In the genomic region with DNA sequence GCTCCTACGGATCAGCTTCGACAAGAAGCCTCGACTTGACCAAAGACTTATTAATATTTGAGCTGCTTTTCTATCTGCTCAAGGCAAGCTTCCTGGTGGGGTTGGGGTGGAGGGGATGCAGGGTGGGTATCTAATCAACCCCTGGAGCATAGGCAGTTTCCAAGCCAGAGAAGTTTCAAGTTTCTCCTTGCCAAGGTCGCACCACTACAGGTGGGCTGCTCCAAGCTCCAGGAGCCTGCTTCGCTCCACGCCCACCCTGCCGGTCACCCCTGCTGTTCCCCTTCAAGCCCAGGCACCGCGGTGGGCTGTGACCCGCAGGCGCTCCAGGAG, we compare ENCODE assay signal across 8 mouse cellular contexts. TPM values are rescaled to one million over a fixed set of nuclear protein-coding genes. Genes with fewer than 3 reads are reported as not detected.
DNase-seq lines count a peak whose midpoint lies in the region; ATAC-seq and TF ChIP-seq lines count a peak whose summit lies in the region.

No protein-coding gene starts in this region.

- peak overlapping the region; percentile 55; the same call in 1 of the 2 replicates for H3K9ac ChIP-seq in kidney, embryonic 15.5 days
- H3K9ac ChIP-seq in hindbrain, embryonic 12.5 days, result peak overlapping the region; percentile 63
- H3K9ac ChIP-seq in midbrain, embryonic 13.5 days (replicated peaks), result peak overlapping the region; percentile 69

- TF ChIP-seq POLR2A in cortical plate, adult 2 months (IDR thresholded peaks at IDR 0.05; ENCODE audit: extremely low read depth, insufficient read depth, low read length), result no peak

- H3K36me3 ChIP-seq in kidney, embryonic 15.5 days, result no peaks in the 10 kb centered on the region
- no peaks in the 10 kb centered on the region for H3K36me3 ChIP-seq in hindbrain, embryonic 12.5 days
- no peaks in the 10 kb centered on the region for H3K36me3 ChIP-seq in midbrain, embryonic 13.5 days

- no peak overlapping the region for H3K27ac ChIP-seq in kidney, embryonic 15.5 days
- peak overlapping the region; percentile 97 for H3K27ac ChIP-seq in cortical plate, adult 2 months (ENCODE audit: insufficient read depth, low read length)
- H3K27ac ChIP-seq in hindbrain, embryonic 12.5 days, result no peak overlapping the region
- no peak overlapping the region for H3K27ac ChIP-seq in midbrain, embryonic 13.5 days

- no peak for TF ChIP-seq CTCF in cortical plate, adult 2 months (IDR thresholded peaks at IDR 0.05; ENCODE audit: extremely low read depth, insufficient read depth, low read length)

- peak overlapping the region; percentile 75 for H3K4me3 ChIP-seq in kidney, embryonic 15.5 days (replicated peaks)
- H3K4me3 ChIP-seq in cortical plate, adult 2 months (ENCODE audit: insufficient read depth, low read length), result peak overlapping the region; percentile 57
- peak overlapping the region; percentile 74 for H3K4me3 ChIP-seq in hindbrain, embryonic 12.5 days
- peak overlapping the region; percentile 83 for H3K4me3 ChIP-seq in midbrain, embryonic 13.5 days (replicated peaks)

- H3K4me2 ChIP-seq in kidney, embryonic 15.5 days, result peak overlapping the region; percentile 100
- peak overlapping the region; percentile 100 for H3K4me2 ChIP-seq in hindbrain, embryonic 12.5 days (replicated peaks)
- H3K4me2 ChIP-seq in midbrain, embryonic 13.5 days (replicated peaks), result peak overlapping the region; percentile 99

- ATAC-seq in kidney, embryonic 15.5 days (replicated peaks; ENCODE audit: low FRiP score), result no peak
- ATAC-seq in hindbrain, embryonic 12.5 days (ENCODE audit: low FRiP score), result no peak; the same call in 1 of the 2 replicates
- no peak; the same call in 1 of the 2 replicates for ATAC-seq in midbrain, embryonic 13.5 days
- ATAC-seq in megakaryocyte progenitor cell, adult 5-6 weeks (replicated peaks; ENCODE audit: poor library complexity), result no peak
- ATAC-seq in granulocyte monocyte progenitor cell, adult 5-6 weeks (replicated peaks; ENCODE audit: poor library complexity, severe bottlenecking), result no peak

- no peak for DNase-seq in kidney, adult 18-20 months
- DNase-seq in kidney, adult 8-10 months, result no peak

- peaks cover 71% of the 10 kb centered on the region for H3K27me3 ChIP-seq in kidney, embryonic 15.5 days
- peaks cover 50% of the 10 kb centered on the region for H3K27me3 ChIP-seq in hindbrain, embryonic 12.5 days
- peaks cover 62% of the 10 kb centered on the region for H3K27me3 ChIP-seq in midbrain, embryonic 13.5 days

- WGBS in kidney, embryonic 15.5 days, result 3% methylated on average over 11 of the region's 11 CpGs
- WGBS in hindbrain, embryonic 12.5 days, result 1% methylated on average over 11 of the region's 11 CpGs
- under 1% methylated on average over 11 of the region's 11 CpGs for WGBS in midbrain, embryonic 13.5 days

- no peaks in the 10 kb centered on the region for H3K9me3 ChIP-seq in kidney, embryonic 15.5 days (replicated peaks)
- H3K9me3 ChIP-seq in hindbrain, embryonic 12.5 days (replicated peaks), result no peaks in the 10 kb centered on the region
- H3K9me3 ChIP-seq in midbrain, embryonic 13.5 days, result no peaks in the 10 kb centered on the region

- H3K4me1 ChIP-seq in kidney, embryonic 15.5 days, result peaks cover 5% of the 10 kb centered on the region
- no peaks in the 10 kb centered on the region for H3K4me1 ChIP-seq in cortical plate, adult 2 months (ENCODE audit: control insufficient read depth, insufficient read depth, low read length)
- no peaks in the 10 kb centered on the region for H3K4me1 ChIP-seq in hindbrain, embryonic 12.5 days
- peaks cover 12% of the 10 kb centered on the region for H3K4me1 ChIP-seq in midbrain, embryonic 13.5 days (replicated peaks)

RNA-seq across cellular contexts. Expression of a gene that starts 0.3 kb away (rescaled TPM):
- 8.4 and 8.7 TPM in 2 replicates for polyA plus RNA-seq in kidney, embryonic 15.5 days (2015; fragmentation: Nextera tagmentation; extraction: Ambion mirVana)
- 13.9 and 14.4 TPM in 2 replicates for polyA plus RNA-seq in cortical plate, adult 2 months (2012; rRNA removed)
- 9.8 and 10.1 TPM in 2 replicates for polyA plus RNA-seq in hindbrain, embryonic 12.5 days (2016; fragmentation: Nextera tagmentation; extraction: Ambion mirVana)
- polyA plus RNA-seq in midbrain, embryonic 13.5 days (2015; fragmentation: Nextera tagmentation; extraction: Ambion mirVana), result 8.7 and 9.7 TPM in 2 replicates
- 71.8 and 81.7 TPM in 2 replicates for total RNA-seq in megakaryocyte progenitor cell, adult 5-6 weeks (2015)
- total RNA-seq in megakaryocyte progenitor cell, adult 5-6 weeks (2017), result 58.1 and 70.2 TPM in 2 replicates
- 56.9 and 69.8 TPM in 2 replicates for total RNA-seq in granulocyte monocyte progenitor cell, adult 5-6 weeks (2014; fragmentation: Nextera tagmentation)
- total RNA-seq in granulocyte monocyte progenitor cell, adult 5-6 weeks (2017), result 61.4 and 73.5 TPM in 2 replicates
